26 mouse cellular contexts compared by ENCODE assay signal in genomic region chr5:120146909-120147308, GRCm38 (mm10). TPM values are rescaled to one million over a fixed set of nuclear protein-coding genes. Genes with fewer than 3 reads are reported as not detected.
DNase-seq lines count a peak whose midpoint lies in the region; ATAC-seq and TF ChIP-seq lines count a peak whose summit lies in the region.
"Had no signal": no experiment of that assay in that cellular context is flagged by ENCODE, and none has a peak within 500 bp of the region (broad histone marks: within the 10 kb centered on the region; RNA-seq: fewer than 3 reads in every experiment).

No protein-coding gene starts in this region.

- no peaks in the 10 kb centered on the region for H3K27me3 ChIP-seq in kidney, embryonic 14.5 days (ENCODE audit: control insufficient read depth, insufficient read depth, low read length)
- no peaks in the 10 kb centered on the region for H3K27me3 ChIP-seq in kidney, adult 2 months (replicated peaks; ENCODE audit: control insufficient read depth, insufficient read depth, low read length)
- no peaks in the 10 kb centered on the region for H3K27me3 ChIP-seq in limb, embryonic 12.5 days
- H3K27me3 ChIP-seq: embryonic facial prominence, embryonic 15.5 days; heart, embryonic 13.5 days; liver, embryonic 13.5 days; neural tube, embryonic 15.5 days; Patski had no signal

- no peak for DNase-seq in kidney, adult 2 months
- DNase-seq in NIH3T3 (ENCODE audit: low read depth) = peak; percentile 65
- DNase-seq in embryo, embryonic 11 days = peak; percentile 35
- DNase-seq in frontal cortex, postnatal 10 days (ENCODE audit: low spot score in 2 of 2) = no peak
- no peak for DNase-seq in layer of hippocampus, adult 18-20 months (ENCODE audit: low spot score in 2 of 2)
- DNase-seq: adrenal gland, adult 8-10 months; cerebellum, postnatal 14 days; gastrocnemius, postnatal 10 days; heart, adult 18-20 months; heart, postnatal 36 days; kidney, postnatal 25 days; layer of hippocampus, adult 9-11 months; left cerebral cortex, postnatal 4 days; liver, embryonic 13.5 days; lung, embryonic 14.5 days; lung, postnatal 36 days; right cerebral cortex, postnatal 14 days; thymus, postnatal 4 days had no signal

- H3K4me2 ChIP-seq in kidney, embryonic 14.5 days (replicated peaks; ENCODE audit: low read depth, low read length) = no peak overlapping the region
- H3K4me2 ChIP-seq in limb, embryonic 12.5 days = no peak overlapping the region
- H3K4me2 ChIP-seq: embryonic facial prominence, embryonic 15.5 days; heart, embryonic 13.5 days; liver, embryonic 13.5 days; lung, embryonic 14.5 days had no signal

- TF ChIP-seq CTCF in kidney, adult 2 months (conservative IDR thresholded peaks at IDR 0.05; ENCODE audit: insufficient read depth, insufficient read length, low read depth, low read length) = no peak

- H3K4me3 ChIP-seq in kidney, embryonic 14.5 days (ENCODE audit: low read length) = no peak overlapping the region
- no peak overlapping the region for H3K4me3 ChIP-seq in kidney, adult 2 months (ENCODE audit: insufficient read depth, low read depth, low read length)
- H3K4me3 ChIP-seq in limb, embryonic 12.5 days (replicated peaks) = no peak overlapping the region
- H3K4me3 ChIP-seq: embryonic facial prominence, embryonic 15.5 days; heart, embryonic 13.5 days; left cerebral cortex, adult 2 months; liver, embryonic 13.5 days; myocyte; neural tube, embryonic 15.5 days had no signal

- peak overlapping the region; percentile 43; the same call in 1 of the 2 replicates for H3K27ac ChIP-seq in kidney, embryonic 14.5 days (ENCODE audit: low read depth, low read length)
- H3K27ac ChIP-seq in kidney, adult 2 months (ENCODE audit: insufficient read depth, low read depth, low read length) = no peak overlapping the region
- H3K27ac ChIP-seq in limb, embryonic 12.5 days = 0 out of 2 replicates have a peak overlapping the region, but pooled peaks have one; percentile 4
- H3K27ac ChIP-seq: embryonic facial prominence, embryonic 15.5 days; heart, embryonic 13.5 days; left cerebral cortex, adult 2 months; liver, embryonic 13.5 days had no signal

- TF ChIP-seq POLR2A in kidney, adult 2 months (IDR thresholded peaks at IDR 0.05; ENCODE audit: low read depth, low read length) = no peak

- H3K9ac ChIP-seq in kidney, embryonic 14.5 days (ENCODE audit: low read depth, low read length) = no peak overlapping the region
- H3K9ac ChIP-seq in limb, embryonic 12.5 days (replicated peaks) = peak overlapping the region; percentile 28; the same call in 1 of the 2 replicates
- H3K9ac ChIP-seq: embryonic facial prominence, embryonic 15.5 days; heart, embryonic 13.5 days; liver, embryonic 13.5 days; lung, embryonic 14.5 days; neural tube, embryonic 15.5 days had no signal

- H3K36me3 ChIP-seq in kidney, embryonic 14.5 days (ENCODE audit: control insufficient read depth, insufficient read depth, low read length) = peaks cover 29% of the 10 kb centered on the region
- H3K36me3 ChIP-seq in kidney, adult 2 months (ENCODE audit: control insufficient read depth, insufficient read depth, low read length) = no peaks in the 10 kb centered on the region
- peaks cover 68% of the 10 kb centered on the region for H3K36me3 ChIP-seq in limb, embryonic 12.5 days

- peak; percentile 83 for ATAC-seq in kidney, embryonic 14.5 days (ENCODE audit: low FRiP score, low TSS enrichment)
- ATAC-seq in limb, embryonic 12.5 days (ENCODE audit: insufficient number of reproducible peaks, insufficient read depth, low FRiP score, low TSS enrichment, low read depth) = no peak
- ATAC-seq: Patski had no signal

- no peaks in the 10 kb centered on the region for H3K9me3 ChIP-seq in kidney, embryonic 14.5 days (ENCODE audit: control insufficient read depth, low read length)
- no peaks in the 10 kb centered on the region for H3K9me3 ChIP-seq in limb, embryonic 12.5 days
- H3K9me3 ChIP-seq: embryonic facial prominence, embryonic 15.5 days; heart, embryonic 13.5 days; liver, embryonic 13.5 days; neural tube, embryonic 15.5 days had no signal

- 0 out of 2 replicates have a peak, but pooled peaks cover 14% of the 10 kb centered on the region for H3K4me1 ChIP-seq in kidney, embryonic 14.5 days (ENCODE audit: control insufficient read depth, insufficient read depth, low read length)
- no peaks in the 10 kb centered on the region for H3K4me1 ChIP-seq in kidney, adult 2 months (ENCODE audit: control insufficient read depth, insufficient read depth, low read length)
- H3K4me1 ChIP-seq in limb, embryonic 12.5 days (replicated peaks) = peaks cover 12% of the 10 kb centered on the region

- WGBS in kidney, embryonic 14.5 days = 37% methylated on average over 3 of the region's 3 CpGs
- 81% methylated on average over 3 of the region's 3 CpGs for WGBS in kidney, adult 2 months
- WGBS in limb, embryonic 12.5 days = 51% methylated on average over 3 of the region's 3 CpGs

RNA-seq across cellular contexts. Expression of gene Rbm19, which starts 30.6 kb away (rescaled TPM):
- 17.9 and 20.9 TPM in 2 replicates for polyA plus RNA-seq in kidney, embryonic 14.5 days (2014; fragmentation: Nextera tagmentation; extraction: Ambion mirVana)
- 10.7 and 12.1 TPM in 2 replicates for polyA plus RNA-seq in kidney, adult 2 months (2012; rRNA removed)
- polyA plus RNA-seq in limb, embryonic 12.5 days (2016; fragmentation: Nextera tagmentation; extraction: Ambion mirVana) = 28.5 and 31.1 TPM in 2 replicates
- 10 to 100 TPM; 18.7 to 21.4 TPM for total RNA-seq in layer of hippocampus, adult 18-20 months (2021)

Comparison
In these comparisons a context has a peak if more than half of its experiments do, and no peak if none do; other contexts are left out.
1. DNase-seq: peak in NIH3T3 (single experiment) and embryo, embryonic 11 days (single experiment); none in kidney, adult 2 months (single experiment), frontal cortex, postnatal 10 days (0 of 2) and layer of hippocampus, adult 18-20 months (0 of 2).